Mouse (Mus musculus) bone marrow macrophage, adult 2 months (primary cell): Measurements from ENCODE around the gene Map3k4. TPM values are rescaled to one million over a fixed set of nuclear protein-coding genes. Genes with fewer than 3 reads are reported as not detected.

Experiments used
- H3K27ac ChIP-seq: 2 replicates; pipeline ENCODE4 v1.5.1; 2012; ENCODE audit warnings: low read depth, low read length; ENCODE audit not compliant: insufficient read depth
- H3K4me1 ChIP-seq: 2 replicates; pipeline ENCODE4 v1.6.1; 2012; ENCODE audit warnings: low read length; ENCODE audit not compliant: control insufficient read depth, insufficient read depth
- H3K4me3 ChIP-seq: 2 replicates; pipeline ENCODE4 v1.5.1; 2012; ENCODE audit warnings: mild to moderate bottlenecking, low read length, moderate library complexity; ENCODE audit not compliant: insufficient read depth
- CTCF ChIP-seq: IDR thresholded peaks from 2 replicates; pipeline ENCODE4 v1.5.1; 2012; ENCODE audit warnings: low read depth, mild to moderate bottlenecking, low read length, moderate library complexity
- POLR2A ChIP-seq: IDR thresholded peaks from 2 replicates; pipeline ENCODE4 v1.6.1; 2012; ENCODE audit warnings: mild to moderate bottlenecking, low read depth, low read length, borderline replicate concordance
- polyA plus RNA-seq: library from polyadenylated mRNA; stranded (reverse); fragments of >200 nt; gene quantifications from 2 replicates; pipeline ENCODE4 v1.2.4, GENCODE M21; 2012; ENCODE audit not compliant: missing spikeins, insufficient read depth, insufficient read length

Map3k4 gene
- polyA plus RNA-seq, 1 experiment: 11.1 TPM

- H3K27ac ChIP-seq: no peak overlapping the region
- no peak overlapping the region for H3K4me3 ChIP-seq
- no peak for TF ChIP-seq CTCF
- TF ChIP-seq POLR2A: no peak
- H3K4me1 ChIP-seq: peaks cover 16% of the 10 kb centered on the region
Observed at GRCm38 (mm10) chr17:12195604-12196003, 123.0 kb downstream of the Map3k4 start.

GRCm38 (mm10) chr17:12195137-12195536 lies 123.5 kb downstream of the Map3k4 start:
- H3K27ac ChIP-seq: no peak overlapping the region
- no peak overlapping the region for H3K4me3 ChIP-seq
- no peak for TF ChIP-seq CTCF
- no peak for TF ChIP-seq POLR2A
- peaks cover 14% of the 10 kb centered on the region for H3K4me1 ChIP-seq

- TF ChIP-seq POLR2A (no peak), CTCF (no peak)
- Histone ChIP-seq H3K4me1 (no peaks in the 10 kb centered on the region), H3K27ac (no peak overlapping the region), H3K4me3 (no peak overlapping the region)
Observed at GRCm38 (mm10) chr17:12187782-12188181, 130.8 kb downstream of the Map3k4 start.

GRCm38 (mm10) chr17:12186341-12186740 lies 132.3 kb downstream of the Map3k4 start:
- Histone ChIP-seq H3K27ac (no peak overlapping the region), H3K4me3 (no peak overlapping the region), H3K4me1 (no peaks in the 10 kb centered on the region)
- TF ChIP-seq CTCF: no peak
- TF ChIP-seq POLR2A: no peak

- Histone ChIP-seq H3K4me1 (no peaks in the 10 kb centered on the region), H3K27ac (no peak overlapping the region), H3K4me3 (no peak overlapping the region)
- TF ChIP-seq CTCF (no peak), POLR2A (no peak)
Observed at GRCm38 (mm10) chr17:12185855-12186254, 132.7 kb downstream of the Map3k4 start.

GRCm38 (mm10) chr17:12184283-12184682 lies 134.3 kb downstream of the Map3k4 start:
- Histone ChIP-seq H3K4me1 (no peaks in the 10 kb centered on the region), H3K27ac (no peak overlapping the region), H3K4me3 (no peak overlapping the region)
- no peak for TF ChIP-seq CTCF
- no peak for TF ChIP-seq POLR2A

GRCm38 (mm10) chr17:12182702-12183485 lies 135.7 kb downstream of the Map3k4 start:
- Histone ChIP-seq H3K27ac (no peak overlapping the region), H3K4me3 (no peak overlapping the region), H3K4me1 (no peaks in the 10 kb centered on the region)
- TF ChIP-seq POLR2A (no peak), CTCF (no peak)

- H3K27ac ChIP-seq: no peak overlapping the region
Observed at GRCm38 (mm10) chr17:12179766-12180165, 138.8 kb downstream of the Map3k4 start.

GRCm38 (mm10) chr17:12179339-12179738 lies 139.3 kb downstream of the Map3k4 start:
- Histone ChIP-seq H3K4me3 (no peak overlapping the region), H3K4me1 (peaks cover 7% of the 10 kb centered on the region), H3K27ac (no peak overlapping the region)
- TF ChIP-seq POLR2A (no peak), CTCF (no peak)

More at GRCm38 (mm10) chr17:12179766-12180165, 138.8 kb downstream of the Map3k4 start:
- Histone ChIP-seq H3K4me3 (no peak overlapping the region), H3K4me1 (peaks cover 2% of the 10 kb centered on the region)
- no peak for TF ChIP-seq POLR2A
- TF ChIP-seq CTCF: no peak

Other genes with a start within 250 kb of the Map3k4 start
- gene Agpat4, start 200.1 kb downstream of the Map3k4 start, polyA plus RNA-seq: 13.9 and 18.8 TPM in 2 replicates
- not detected in 2 replicates for gene Plg, start 59.8 kb upstream of the Map3k4 start, polyA plus RNA-seq
- not detected in 2 replicates for gene Slc22a3, start 188.9 kb upstream of the Map3k4 start, polyA plus RNA-seq